Mouse (Mus musculus) liver, embryonic 12.5 days (tissue): ENCODE data around the gene Rrp12. TPM values are rescaled to one million over a fixed set of nuclear protein-coding genes. Genes with fewer than 3 reads are reported as not detected.

Source experiments
- ATAC-seq: fragments of 200-750 bp; cut with Nextera tagmentation; 2 replicates; pipeline ENCODE4 v1.8.0; 2017; ENCODE audit warnings: moderate number of reproducible peaks, mild to moderate bottlenecking, moderate library complexity
- H3K27ac ChIP-seq: fragments of 300-500 bp; sonication (generic); 2 replicates; pipeline ENCODE4 v1.5.1; 2016; ENCODE audit warnings: mild to moderate bottlenecking
- H3K27me3 ChIP-seq: fragments of 300-500 bp; sonication (generic); replicated peaks from 2 replicates; pipeline ENCODE4 v1.6.1; 2016; ENCODE audit warnings: mild to moderate bottlenecking, moderate library complexity
- H3K36me3 ChIP-seq: fragments of 300-500 bp; sonication (generic); 2 replicates; pipeline ENCODE4 v1.6.1; 2016; ENCODE audit warnings: mild to moderate bottlenecking, moderate library complexity
- H3K4me1 ChIP-seq: fragments of 300-500 bp; sonication (generic); 2 replicates; pipeline ENCODE4 v1.6.1; 2016
- H3K4me2 ChIP-seq: fragments of 300-500 bp; sonication (generic); 2 replicates; pipeline ENCODE4 v1.6.1; 2016; ENCODE audit warnings: mild to moderate bottlenecking, moderate library complexity
- H3K4me3 ChIP-seq: fragments of 300-500 bp; sonication (generic); 2 replicates; pipeline ENCODE4 v1.5.1; 2016; ENCODE audit warnings: mild to moderate bottlenecking, moderate library complexity
- H3K9ac ChIP-seq: fragments of 300-500 bp; sonication (generic); 2 replicates; pipeline ENCODE4 v1.6.1; 2016; ENCODE audit warnings: mild to moderate bottlenecking, moderate library complexity
- H3K9me3 ChIP-seq: fragments of 300-500 bp; sonication (generic); replicated peaks from 2 replicates; pipeline ENCODE4 v1.6.1; 2016; ENCODE audit warnings: mild to moderate bottlenecking, moderate library complexity
- WGBS: fragments of 180-500 bp; shearing (Covaris S2); methylation state at CpG from one replicate; pipeline ENCODE4 v1.1.7; 2016; ENCODE audit not compliant: insufficient replicate concordance; 5-methylcytosine and 5-hydroxymethylcytosine counted together
- polyA plus RNA-seq: library from polyadenylated mRNA; unstranded; fragments of >200 nt; fragmentation: Nextera tagmentation; extraction: Ambion mirVana; gene quantifications from 2 replicates; pipeline ENCODE4 v1.2.1, GENCODE M21; 2016

Rrp12 gene
- polyA plus RNA-seq, 1 experiment from 2014 or later = 26.7 TPM

GRCm38 (mm10) chr19:41842706-41843105, 53.3 kb downstream of the Rrp12 start:
- no peaks in the 10 kb centered on the region for H3K9me3 ChIP-seq
- no peak overlapping the region for H3K4me2 ChIP-seq
- H3K9ac ChIP-seq = no peak overlapping the region
- no peaks in the 10 kb centered on the region for H3K36me3 ChIP-seq
- no peak for ATAC-seq
- H3K4me1 ChIP-seq = peaks cover 73% of the 10 kb centered on the region
- no peaks in the 10 kb centered on the region for H3K27me3 ChIP-seq
- H3K4me3 ChIP-seq = no peak overlapping the region
- no peak overlapping the region; the same call in 1 of the 2 replicates for H3K27ac ChIP-seq
- 67% methylated on average over 4 of the region's 4 CpGs for WGBS

DNA sequence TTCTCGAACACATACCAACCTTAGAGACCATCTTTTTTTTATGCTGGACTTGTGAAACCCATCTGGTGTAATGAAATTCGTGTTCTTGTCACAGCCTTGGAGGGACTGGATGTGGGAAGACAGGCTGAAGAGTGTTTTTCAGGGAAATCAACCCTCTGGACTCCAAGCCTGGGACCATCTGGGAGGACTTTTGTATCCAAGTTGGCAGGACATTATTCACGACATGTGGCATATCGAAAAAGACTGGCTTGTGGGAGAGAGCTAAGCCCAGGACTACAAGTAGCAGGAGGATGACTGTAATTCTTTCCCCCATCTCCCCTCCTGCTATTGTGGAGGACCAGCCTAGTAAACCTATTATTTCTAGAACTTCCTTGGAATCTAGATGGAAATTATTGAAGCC, 53.8 kb downstream of the Rrp12 start:
- no peak overlapping the region for H3K4me3 ChIP-seq
- no peaks in the 10 kb centered on the region for H3K36me3 ChIP-seq
- H3K4me1 ChIP-seq = peaks cover 79% of the 10 kb centered on the region
- 81% methylated on average over 4 of the region's 4 CpGs for WGBS
- H3K9me3 ChIP-seq = no peaks in the 10 kb centered on the region
- no peak for ATAC-seq
- no peak overlapping the region for H3K4me2 ChIP-seq
- H3K9ac ChIP-seq = no peak overlapping the region
- H3K27ac ChIP-seq = no peak overlapping the region
- H3K27me3 ChIP-seq = no peaks in the 10 kb centered on the region

- H3K27me3 ChIP-seq = no peaks in the 10 kb centered on the region
- no peak overlapping the region for H3K4me2 ChIP-seq
- H3K9me3 ChIP-seq = no peaks in the 10 kb centered on the region
- H3K27ac ChIP-seq = peak overlapping the region; percentile 53
- ATAC-seq = no peak
- no peak overlapping the region for H3K4me3 ChIP-seq
- no peak overlapping the region for H3K9ac ChIP-seq
- H3K4me1 ChIP-seq = peaks cover 80% of the 10 kb centered on the region
- H3K36me3 ChIP-seq = no peaks in the 10 kb centered on the region
- WGBS = 45% methylated on average over 7 of the region's 7 CpGs
Measured at GRCm38 (mm10) chr19:41841105-41841750, 54.7 kb downstream of the Rrp12 start.

DNA sequence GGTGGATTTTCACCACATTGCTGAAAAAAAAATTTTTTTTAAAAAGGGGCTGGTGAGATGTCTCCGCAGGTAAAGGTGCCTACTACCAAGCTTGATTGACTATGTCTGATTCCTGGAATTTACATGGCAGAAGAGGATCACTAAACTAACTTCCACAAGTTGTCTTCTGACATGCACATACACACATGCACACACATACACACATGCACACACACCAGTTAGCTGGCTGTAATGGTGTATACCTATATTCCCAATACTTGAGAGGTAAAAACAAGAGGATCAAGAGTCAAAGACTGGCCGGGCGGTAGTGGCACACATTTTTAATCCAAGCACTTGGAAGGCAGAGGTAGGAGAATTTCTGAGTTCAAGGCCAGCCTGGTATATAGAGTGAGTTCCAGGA, 56.3 kb downstream of the Rrp12 start:
- peak overlapping the region; percentile 70 for H3K4me2 ChIP-seq
- peaks cover 80% of the 10 kb centered on the region for H3K4me1 ChIP-seq
- WGBS = 79% methylated on average over 3 of the region's 3 CpGs

GRCm38 (mm10) chr19:41838808-41839207, 57.2 kb downstream of the Rrp12 start:
- Histone ChIP-seq H3K27ac (peak overlapping the region; percentile 94), H3K27me3 (no peaks in the 10 kb centered on the region), H3K4me3 (peak overlapping the region; percentile 13; the same call in 1 of the 2 replicates), H3K36me3 (no peaks in the 10 kb centered on the region), H3K4me1 (peaks cover 86% of the 10 kb centered on the region), H3K4me2 (peak overlapping the region; percentile 70), H3K9me3 (no peaks in the 10 kb centered on the region), H3K9ac (peak overlapping the region; percentile 44)
- WGBS = 17% methylated on average over 6 of the region's 6 CpGs
- peak; percentile 2; the same call in 1 of the 2 replicates for ATAC-seq

More for the DNA sequence above, 56.3 kb downstream of the Rrp12 start:
- Histone ChIP-seq H3K36me3 (no peaks in the 10 kb centered on the region), H3K27me3 (no peaks in the 10 kb centered on the region), H3K27ac (peak overlapping the region; percentile 94), H3K9me3 (no peaks in the 10 kb centered on the region), H3K4me3 (no peak overlapping the region), H3K9ac (no peak overlapping the region)
- no peak for ATAC-seq

GRCm38 (mm10) chr19:41837917-41838261, 58.1 kb downstream of the Rrp12 start:
- Histone ChIP-seq H3K4me3 (peak overlapping the region; percentile 18; the same call in 1 of the 2 replicates), H3K36me3 (no peaks in the 10 kb centered on the region), H3K9ac (peak overlapping the region; percentile 44), H3K4me1 (peaks cover 91% of the 10 kb centered on the region), H3K27me3 (no peaks in the 10 kb centered on the region), H3K27ac (peak overlapping the region; percentile 94), H3K9me3 (no peaks in the 10 kb centered on the region), H3K4me2 (peak overlapping the region; percentile 70)
- peak; percentile 19 for ATAC-seq
- 10% methylated on average over 4 of the region's 4 CpGs for WGBS

- Histone ChIP-seq H3K9me3 (no peaks in the 10 kb centered on the region), H3K4me3 (peak overlapping the region; percentile 18; the same call in 1 of the 2 replicates), H3K4me1 (peaks cover 93% of the 10 kb centered on the region), H3K36me3 (no peaks in the 10 kb centered on the region), H3K27ac (peak overlapping the region; percentile 94), H3K27me3 (no peaks in the 10 kb centered on the region), H3K4me2 (peak overlapping the region; percentile 70), H3K9ac (peak overlapping the region; percentile 68)
- peak; percentile 59 for ATAC-seq
- WGBS = 16% methylated on average over 9 of the region's 9 CpGs
Measured at GRCm38 (mm10) chr19:41837194-41837916, 58.6 kb downstream of the Rrp12 start.

DNA sequence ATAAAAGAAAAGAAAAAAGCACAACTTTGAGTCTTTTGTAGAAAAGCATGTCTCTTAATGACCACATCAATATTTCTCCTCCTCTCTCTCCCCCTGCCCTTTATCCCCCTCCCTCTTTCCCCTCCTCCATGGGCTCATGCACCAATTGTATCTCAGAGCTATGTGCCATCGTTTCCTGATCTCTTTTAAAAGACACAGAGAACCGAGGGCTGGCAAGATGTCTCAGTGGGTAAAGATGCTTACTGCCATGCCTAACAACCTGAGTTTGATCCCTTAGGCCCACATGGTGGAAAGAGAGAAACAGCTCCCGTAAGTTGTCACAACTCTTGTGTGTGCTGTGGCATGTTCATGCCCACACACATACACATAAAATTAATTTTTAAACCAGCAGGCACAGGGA, 59.3 kb downstream of the Rrp12 start:
- Histone ChIP-seq H3K36me3 (no peaks in the 10 kb centered on the region), H3K9me3 (no peaks in the 10 kb centered on the region), H3K4me1 (peaks cover 95% of the 10 kb centered on the region), H3K4me3 (peak overlapping the region; percentile 39; the same call in 1 of the 2 replicates), H3K4me2 (peak overlapping the region; percentile 70), H3K27ac (peak overlapping the region; percentile 94), H3K27me3 (no peaks in the 10 kb centered on the region), H3K9ac (peak overlapping the region; percentile 68)
- no peak for ATAC-seq
- 31% methylated on average over 3 of the region's 3 CpGs for whole genome bisulfite sequencing

- under 1% methylated on average over 6 of the region's 6 CpGs for WGBS
- H3K4me2 ChIP-seq = peak overlapping the region; percentile 70
- H3K36me3 ChIP-seq = no peaks in the 10 kb centered on the region
- H3K27ac ChIP-seq = peak overlapping the region; percentile 94
- H3K4me3 ChIP-seq = peak overlapping the region; percentile 39
- no peaks in the 10 kb centered on the region for H3K27me3 ChIP-seq
- H3K4me1 ChIP-seq = peaks cover 92% of the 10 kb centered on the region
- ATAC-seq = peak; percentile 91
- H3K9ac ChIP-seq = peak overlapping the region; percentile 68
- H3K9me3 ChIP-seq = no peaks in the 10 kb centered on the region
Measured at GRCm38 (mm10) chr19:41835816-41836215, 60.2 kb downstream of the Rrp12 start.

- H3K27ac ChIP-seq = peak overlapping the region; percentile 94
- WGBS = 44% methylated on average over 6 of the region's 6 CpGs
- no peaks in the 10 kb centered on the region for H3K27me3 ChIP-seq
- H3K4me1 ChIP-seq = peaks cover 95% of the 10 kb centered on the region
- peak overlapping the region; percentile 39 for H3K4me3 ChIP-seq
- no peaks in the 10 kb centered on the region for H3K9me3 ChIP-seq
- no peak for ATAC-seq
- peak overlapping the region; percentile 68; the same call in 1 of the 2 replicates for H3K9ac ChIP-seq
- H3K36me3 ChIP-seq = no peaks in the 10 kb centered on the region
- peak overlapping the region; percentile 70 for H3K4me2 ChIP-seq
Measured at GRCm38 (mm10) chr19:41835407-41835806, 60.6 kb downstream of the Rrp12 start.

GRCm38 (mm10) chr19:41832501-41833201, 63.3 kb downstream of the Rrp12 start:
- no peaks in the 10 kb centered on the region for H3K9me3 ChIP-seq
- no peaks in the 10 kb centered on the region for H3K27me3 ChIP-seq
- H3K36me3 ChIP-seq = no peaks in the 10 kb centered on the region
- H3K27ac ChIP-seq = peak overlapping the region; percentile 61
- no peak for ATAC-seq
- peak overlapping the region; percentile 97 for H3K9ac ChIP-seq
- H3K4me1 ChIP-seq = peaks cover 85% of the 10 kb centered on the region
- H3K4me2 ChIP-seq = peak overlapping the region; percentile 99
- H3K4me3 ChIP-seq = peak overlapping the region; percentile 94
- WGBS = 54% methylated on average over 13 of the region's 13 CpGs
